Mouse (Mus musculus) testis, adult 2 months (tissue): ENCODE results near the gene Tmem131l.

ENCODE experiments used
- CTCF ChIP-seq: fragments of 200-500 bp; IDR thresholded peaks from 2 replicates; pipeline ENCODE4 v1.5.1; 2012; ENCODE audit warnings: low read depth, mild to moderate bottlenecking, inconsistent platforms, low read length, moderate library complexity; ENCODE audit not compliant: control insufficient read depth, insufficient read depth, insufficient replicate concordance
- POLR2A ChIP-seq: fragments of 200-500 bp; IDR thresholded peaks from 2 replicates; pipeline ENCODE4 v1.6.1; 2012; ENCODE audit warnings: low read depth, mild to moderate bottlenecking, inconsistent platforms, low read length, moderate library complexity; ENCODE audit not compliant: control insufficient read depth

GRCm38 (mm10) chr3:84004330-84005090, 35.5 kb downstream of the Tmem131l start:
- TF ChIP-seq CTCF (no peak), POLR2A (no peak)
